Mouse (Mus musculus): ENCODE data around the gene Ino80e. TPM values are rescaled to one million over a fixed set of nuclear protein-coding genes. Genes with fewer than 3 reads are reported as not detected.
"Not testable (repeated sequence)": the region's sequence is repeated elsewhere in the genome, so short reads cannot be mapped to it uniquely, and the experiment has no call there.

Ino80e gene
- polyA plus RNA-seq (2014; fragmentation: Nextera tagmentation; extraction: Ambion mirVana): 93.7 and 95.3 TPM in 2 replicates

DNA sequence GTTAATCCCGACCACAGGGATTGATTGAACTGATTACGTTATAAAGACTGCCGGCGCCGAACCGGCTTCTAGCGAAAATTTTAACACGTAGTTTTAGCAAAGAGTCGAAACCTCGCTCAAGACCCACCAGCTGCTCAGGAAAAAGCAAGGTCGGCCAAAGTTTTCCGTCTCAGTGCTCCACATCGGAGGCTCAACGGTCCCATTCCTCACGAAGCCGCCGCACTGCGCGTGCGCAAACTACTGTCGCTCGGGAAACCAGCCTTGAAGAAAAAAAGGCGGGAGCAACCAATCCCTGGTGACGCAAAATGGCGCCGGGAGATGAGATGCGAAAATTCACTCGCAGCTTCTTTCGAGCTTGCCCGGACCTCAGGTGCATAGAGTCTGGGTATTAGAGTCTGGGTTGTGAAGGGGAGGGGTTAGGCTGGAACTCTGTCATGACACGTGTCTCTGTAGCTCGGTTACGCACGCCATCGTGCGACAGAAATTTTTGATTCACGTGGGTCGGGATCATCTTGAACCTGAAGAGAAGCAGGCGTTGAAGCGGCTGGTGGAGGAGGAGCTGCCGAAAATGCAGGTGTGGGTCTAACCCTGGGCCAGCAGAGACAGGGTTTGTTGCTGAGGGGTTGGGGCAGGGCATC is at the start of gene Ino80e:
Gene Ino80e (minus strand): TSS at position 231 of the 638 bp plus-strand sequence.
- Histone ChIP-seq H3K27me3 (ENCODE audit: control insufficient read depth, insufficient read depth, low read length) (no peaks in the 10 kb centered on the region), H3K4me1 (replicated peaks; ENCODE audit: control insufficient read depth, insufficient read depth, low read length) (peaks cover 24% of the 10 kb centered on the region), H3K4me3 (replicated peaks; ENCODE audit: low read length) (peak within 1 kb of the TSS; percentile 50), H3K27ac (peak within 1 kb of the TSS; percentile 89), H3K9ac (peak within 1 kb of the TSS; percentile 59), H3K36me3 (replicated peaks; ENCODE audit: control insufficient read depth, insufficient read depth) (peaks cover 50% of the 10 kb centered on the region), H3K9me3 (ENCODE audit: control insufficient read depth, low read length) (no peaks in the 10 kb centered on the region), H3K4me2 (replicated peaks) (peak within 1 kb of the TSS; percentile 84)
- DNase-seq (ENCODE audit: low spot score) (peak; percentile 99), ATAC-seq (ENCODE audit: low FRiP score) (peak; percentile 58)
- under 1% methylated on average over 41 of the region's 41 CpGs for WGBS

DNA sequence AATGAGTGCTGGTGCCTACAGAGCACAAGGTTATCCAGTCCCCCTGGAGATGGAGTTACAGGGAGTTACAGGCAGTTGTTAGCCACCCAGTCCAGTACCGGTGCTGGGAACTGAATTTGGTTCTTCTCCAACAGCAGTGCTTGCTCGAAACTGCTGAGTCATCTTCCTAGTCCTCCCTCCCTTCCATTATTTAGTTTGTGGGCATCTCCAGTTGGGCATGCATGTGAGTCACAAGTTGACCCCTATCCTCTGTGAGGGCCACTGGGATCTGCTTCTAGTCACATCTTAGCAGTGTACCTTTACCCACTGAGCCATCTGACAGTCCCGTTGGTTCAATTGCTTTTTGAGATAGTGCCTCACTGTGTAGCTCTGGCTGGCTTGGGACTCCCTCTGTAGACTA is 43.4 kb upstream of the Ino80e start:
- DNase-seq (ENCODE audit: low spot score) (no peak), ATAC-seq (ENCODE audit: low FRiP score) (no peak)
- H3K4me1 ChIP-seq (replicated peaks; ENCODE audit: control insufficient read depth, insufficient read depth, low read length): no peaks in the 10 kb centered on the region
- H3K4me2 ChIP-seq (replicated peaks): no peak overlapping the region
- H3K27me3 ChIP-seq (ENCODE audit: control insufficient read depth, insufficient read depth, low read length): no peaks in the 10 kb centered on the region
- H3K4me3 ChIP-seq (replicated peaks; ENCODE audit: low read length): no peak overlapping the region
- 89% methylated on average over 3 of the region's 3 CpGs for WGBS
- no peaks in the 10 kb centered on the region for H3K9me3 ChIP-seq (ENCODE audit: control insufficient read depth, low read length)
- H3K27ac ChIP-seq: no peak overlapping the region
- no peaks in the 10 kb centered on the region for H3K36me3 ChIP-seq (replicated peaks; ENCODE audit: control insufficient read depth, insufficient read depth)
- no peak overlapping the region for H3K9ac ChIP-seq

DNA sequence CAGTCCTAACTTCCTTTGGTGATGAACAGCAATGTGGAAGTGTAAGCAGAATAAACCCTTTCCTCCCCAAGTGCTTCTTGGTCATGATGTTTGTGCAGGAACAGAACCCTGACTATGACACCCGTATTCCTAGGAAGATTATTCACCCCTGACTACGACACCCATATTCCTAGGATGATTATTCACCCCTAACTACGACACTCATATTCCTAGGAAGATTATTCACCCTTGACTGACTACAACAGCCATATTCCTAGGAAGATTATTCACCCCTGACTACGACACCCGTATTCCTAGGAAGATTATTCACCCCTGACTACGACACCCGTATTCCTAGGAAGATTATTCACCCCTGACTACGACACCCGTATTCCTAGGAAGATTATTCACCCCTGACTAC is 37.6 kb upstream of the Ino80e start:
- peaks cover 14% of the 10 kb centered on the region; the same call in 1 of the 2 replicates for H3K4me1 ChIP-seq (replicated peaks; ENCODE audit: control insufficient read depth, insufficient read depth, low read length)
- not testable (repeated sequence) for DNase-seq (ENCODE audit: low spot score); H3K27me3 ChIP-seq (ENCODE audit: control insufficient read depth, insufficient read depth, low read length); ATAC-seq (ENCODE audit: low FRiP score); H3K4me2 ChIP-seq (replicated peaks); H3K4me3 ChIP-seq (replicated peaks; ENCODE audit: low read length); H3K27ac ChIP-seq; H3K9ac ChIP-seq; H3K36me3 ChIP-seq (replicated peaks; ENCODE audit: control insufficient read depth, insufficient read depth); H3K9me3 ChIP-seq (ENCODE audit: control insufficient read depth, low read length)
- WGBS: 95% methylated on average over 7 of the region's 9 CpGs

DNA sequence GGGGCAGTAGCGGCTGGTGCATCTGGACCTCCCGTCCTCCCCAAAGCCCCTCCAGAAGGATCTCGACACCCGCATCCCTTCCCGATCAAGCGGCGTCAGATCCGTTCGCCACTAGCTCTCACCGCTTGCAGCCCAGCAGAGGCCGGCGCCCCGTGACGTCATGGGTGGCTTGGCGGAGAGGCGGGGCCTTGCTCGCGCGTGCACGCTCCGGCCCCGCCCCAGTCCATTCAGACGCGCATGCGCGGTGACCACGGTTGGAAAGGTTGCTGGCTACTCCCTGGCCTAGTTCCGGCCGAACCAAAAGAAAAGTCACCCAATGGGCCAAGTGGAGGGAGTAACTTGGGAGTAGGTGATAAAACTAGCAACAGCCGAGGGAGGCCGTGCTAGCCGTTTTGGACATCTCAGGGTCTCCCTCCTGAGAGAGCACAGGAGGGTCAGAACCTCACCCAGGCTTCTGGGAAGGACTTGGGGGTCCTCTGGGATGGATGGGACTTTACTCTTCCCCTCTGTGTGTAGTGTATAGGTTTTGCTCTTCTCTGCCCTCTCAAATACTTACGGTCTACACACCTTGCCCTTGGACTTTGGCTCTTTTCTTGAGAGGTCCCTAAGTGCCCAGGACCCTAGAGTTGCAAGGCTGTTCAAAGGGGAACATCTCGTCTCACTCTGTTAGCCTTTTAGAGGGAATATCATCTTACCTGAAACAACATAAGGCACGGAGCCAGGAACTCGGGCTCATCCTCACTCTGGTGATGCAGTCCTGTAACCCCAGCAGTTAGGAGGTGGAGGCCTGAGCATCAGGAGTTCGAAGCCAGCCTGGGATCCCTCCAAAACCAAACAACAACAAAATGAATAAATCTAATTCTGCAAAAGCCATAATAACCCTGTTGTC is 36.2 kb upstream of the Ino80e start:
- H3K27me3 ChIP-seq (ENCODE audit: control insufficient read depth, insufficient read depth, low read length): no peaks in the 10 kb centered on the region
- DNase-seq (ENCODE audit: low spot score) (peak; percentile 95), ATAC-seq (ENCODE audit: low FRiP score) (peak; percentile 91)
- no peaks in the 10 kb centered on the region for H3K9me3 ChIP-seq (ENCODE audit: control insufficient read depth, low read length)
- peak overlapping the region; percentile 80 for H3K9ac ChIP-seq
- H3K27ac ChIP-seq: peak overlapping the region; percentile 88
- peak overlapping the region; percentile 53 for H3K4me3 ChIP-seq (replicated peaks; ENCODE audit: low read length)
- H3K36me3 ChIP-seq (replicated peaks; ENCODE audit: control insufficient read depth, insufficient read depth): no peaks in the 10 kb centered on the region
- 12% methylated on average over 37 of the region's 37 CpGs for WGBS
- peak overlapping the region; percentile 60 for H3K4me2 ChIP-seq (replicated peaks)
- peaks cover 14% of the 10 kb centered on the region; the same call in 1 of the 2 replicates for H3K4me1 ChIP-seq (replicated peaks; ENCODE audit: control insufficient read depth, insufficient read depth, low read length)

DNA sequence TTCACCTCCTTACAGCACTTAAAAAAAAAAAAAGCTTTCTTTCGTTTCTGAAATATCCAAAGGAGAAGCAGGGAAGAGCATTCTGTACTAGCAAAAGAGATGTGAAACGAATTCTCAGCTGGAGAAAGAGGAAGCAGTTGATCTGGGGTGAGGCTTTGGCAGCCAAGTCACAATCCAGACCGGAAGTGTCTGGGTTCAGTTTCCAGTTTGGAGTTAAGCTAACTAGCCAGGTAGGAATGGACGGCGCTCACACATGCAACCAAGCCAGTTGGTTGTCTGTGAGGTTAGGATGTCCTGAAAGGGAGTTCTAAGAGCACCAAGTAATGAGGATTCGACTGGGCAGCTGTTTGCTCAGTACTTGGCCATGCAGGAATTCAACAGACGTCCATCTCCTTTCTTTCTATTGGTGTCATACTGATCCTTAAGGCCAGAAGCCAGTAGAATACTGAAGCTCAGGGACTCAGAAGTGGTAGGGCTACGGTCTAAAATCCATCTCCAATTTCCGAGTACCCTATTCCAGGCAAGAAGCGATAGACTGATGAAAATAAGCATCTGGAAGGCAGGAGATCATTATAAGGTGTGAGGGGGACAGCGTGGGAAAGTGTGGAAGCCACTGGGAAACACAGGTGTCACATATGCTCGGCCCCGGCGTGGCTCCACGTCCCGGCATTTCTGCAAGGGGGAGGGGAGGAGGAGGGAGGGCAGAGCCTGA is 35.4 kb upstream of the Ino80e start:
- Histone ChIP-seq H3K4me3 (replicated peaks; ENCODE audit: low read length) (peak overlapping the region; percentile 53), H3K9ac (peak overlapping the region; percentile 80), H3K9me3 (ENCODE audit: control insufficient read depth, low read length) (no peaks in the 10 kb centered on the region), H3K27ac (peak overlapping the region; percentile 88), H3K4me1 (replicated peaks; ENCODE audit: control insufficient read depth, insufficient read depth, low read length) (peaks cover 14% of the 10 kb centered on the region; the same call in 1 of the 2 replicates), H3K36me3 (replicated peaks; ENCODE audit: control insufficient read depth, insufficient read depth) (no peaks in the 10 kb centered on the region), H3K4me2 (replicated peaks) (peak overlapping the region; percentile 60), H3K27me3 (ENCODE audit: control insufficient read depth, insufficient read depth, low read length) (no peaks in the 10 kb centered on the region)
- WGBS: 27% methylated on average over 14 of the region's 16 CpGs
- ATAC-seq (ENCODE audit: low FRiP score) (no peak; the same call in 1 of the 2 replicates), DNase-seq (ENCODE audit: low spot score) (peak; percentile 29)

DNA sequence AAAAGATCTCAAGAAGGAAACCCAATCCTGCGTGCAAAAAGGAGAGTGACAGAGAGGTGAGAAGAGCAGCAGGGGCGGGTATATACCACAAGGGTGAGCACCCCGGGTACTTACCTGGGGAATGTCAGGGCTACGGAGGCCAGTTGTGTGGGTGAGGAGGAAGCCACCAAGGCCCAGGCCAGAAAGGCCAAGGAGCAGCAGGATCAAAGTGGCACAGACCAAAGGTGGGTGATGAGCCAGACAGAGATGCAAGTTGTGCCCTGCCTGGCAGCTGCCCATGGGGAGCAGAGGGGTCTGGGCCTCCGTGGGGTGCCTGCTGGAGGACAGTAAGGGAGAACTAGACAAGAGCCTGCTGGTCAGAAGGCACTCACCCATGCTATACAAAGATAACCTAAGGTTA is 34.7 kb upstream of the Ino80e start:
- WGBS: 87% methylated on average over 5 of the region's 5 CpGs
- Histone ChIP-seq H3K27ac (no peak overlapping the region), H3K4me1 (replicated peaks; ENCODE audit: control insufficient read depth, insufficient read depth, low read length) (peaks cover 14% of the 10 kb centered on the region; the same call in 1 of the 2 replicates), H3K4me2 (replicated peaks) (0 out of 2 replicates have a peak overlapping the region, but pooled peaks have one; percentile 60), H3K4me3 (replicated peaks; ENCODE audit: low read length) (no peak overlapping the region), H3K27me3 (ENCODE audit: control insufficient read depth, insufficient read depth, low read length) (no peaks in the 10 kb centered on the region), H3K9ac (0 out of 2 replicates have a peak overlapping the region, but pooled peaks have one; percentile 80), H3K9me3 (ENCODE audit: control insufficient read depth, low read length) (no peaks in the 10 kb centered on the region), H3K36me3 (replicated peaks; ENCODE audit: control insufficient read depth, insufficient read depth) (no peaks in the 10 kb centered on the region)
- ATAC-seq (ENCODE audit: low FRiP score) (no peak), DNase-seq (ENCODE audit: low spot score) (no peak)

DNA sequence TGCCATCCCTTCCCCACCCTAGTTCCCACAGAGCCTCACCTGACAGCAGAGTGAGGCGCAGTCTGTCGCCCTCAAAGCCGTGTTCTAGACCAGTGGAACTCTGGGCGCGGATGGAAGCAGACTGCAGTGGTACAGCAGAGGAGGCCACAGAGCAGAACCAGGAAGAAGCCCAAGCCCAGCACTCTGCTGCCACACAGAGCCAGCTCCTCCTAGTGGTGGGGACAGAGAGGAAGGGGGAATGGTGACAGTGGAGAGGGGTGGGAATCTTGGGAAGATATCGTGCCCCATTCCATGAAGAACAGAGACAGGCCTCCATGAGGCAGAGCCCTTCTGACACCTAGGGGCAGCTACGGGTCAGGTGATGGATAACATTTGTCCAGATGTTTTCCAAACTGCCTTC is 26.7 kb upstream of the Ino80e start:
- H3K4me2 ChIP-seq (replicated peaks): no peak overlapping the region
- DNase-seq (ENCODE audit: low spot score) (no peak), ATAC-seq (ENCODE audit: low FRiP score) (no peak)
- no peak overlapping the region for H3K4me3 ChIP-seq (replicated peaks; ENCODE audit: low read length)
- H3K27ac ChIP-seq: no peak overlapping the region
- no peaks in the 10 kb centered on the region for H3K9me3 ChIP-seq (ENCODE audit: control insufficient read depth, low read length)
- no peaks in the 10 kb centered on the region for H3K4me1 ChIP-seq (replicated peaks; ENCODE audit: control insufficient read depth, insufficient read depth, low read length)
- no peak overlapping the region for H3K9ac ChIP-seq
- WGBS: 46% methylated on average over 7 of the region's 7 CpGs
- H3K27me3 ChIP-seq (ENCODE audit: control insufficient read depth, insufficient read depth, low read length): no peaks in the 10 kb centered on the region
- H3K36me3 ChIP-seq (replicated peaks; ENCODE audit: control insufficient read depth, insufficient read depth): peaks cover 20% of the 10 kb centered on the region

DNA sequence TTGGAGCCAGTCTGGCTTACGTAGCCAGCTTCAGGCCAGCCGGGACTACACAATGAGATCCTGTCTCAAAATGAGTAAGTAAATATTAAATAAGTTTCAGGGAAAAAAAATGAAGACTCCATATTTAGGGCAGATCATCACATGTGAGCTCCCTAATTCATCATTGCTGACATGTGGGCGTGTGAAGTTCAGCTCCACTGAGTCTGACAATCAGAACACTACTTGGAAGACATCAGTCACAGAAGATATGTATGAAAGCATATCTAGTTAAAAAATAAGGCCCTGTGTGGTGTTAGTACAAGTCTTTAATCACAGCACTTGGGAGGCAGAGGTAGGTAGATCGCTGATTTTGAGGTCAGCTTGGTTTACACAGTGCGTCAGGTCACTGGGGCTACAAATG is 25.1 kb upstream of the Ino80e start:
- Histone ChIP-seq H3K4me1 (replicated peaks; ENCODE audit: control insufficient read depth, insufficient read depth, low read length) (peaks cover 11% of the 10 kb centered on the region), H3K4me3 (replicated peaks; ENCODE audit: low read length) (no peak overlapping the region), H3K9ac (no peak overlapping the region), H3K27me3 (ENCODE audit: control insufficient read depth, insufficient read depth, low read length) (no peaks in the 10 kb centered on the region), H3K36me3 (replicated peaks; ENCODE audit: control insufficient read depth, insufficient read depth) (peaks cover 20% of the 10 kb centered on the region), H3K4me2 (replicated peaks) (no peak overlapping the region), H3K9me3 (ENCODE audit: control insufficient read depth, low read length) (no peaks in the 10 kb centered on the region), H3K27ac (no peak overlapping the region)
- ATAC-seq (ENCODE audit: low FRiP score) (no peak), DNase-seq (ENCODE audit: low spot score) (no peak)
- 84% methylated on average over 5 of the region's 5 CpGs for WGBS
